Mouse (Mus musculus) stomach, postnatal 0 days (tissue): ENCODE data around the gene Rspo3.

Experiments
- CTCF ChIP-seq: IDR thresholded peaks from 2 replicates; pipeline ENCODE4 v1.5.1; 2016; ENCODE audit warnings: antibody characterized with exemption, low read depth, mild to moderate bottlenecking, moderate library complexity
- EP300 ChIP-seq: optimal IDR thresholded peaks from 2 replicates; pipeline ENCODE3; 2016; ENCODE audit warnings: antibody characterized with exemption

DNA sequence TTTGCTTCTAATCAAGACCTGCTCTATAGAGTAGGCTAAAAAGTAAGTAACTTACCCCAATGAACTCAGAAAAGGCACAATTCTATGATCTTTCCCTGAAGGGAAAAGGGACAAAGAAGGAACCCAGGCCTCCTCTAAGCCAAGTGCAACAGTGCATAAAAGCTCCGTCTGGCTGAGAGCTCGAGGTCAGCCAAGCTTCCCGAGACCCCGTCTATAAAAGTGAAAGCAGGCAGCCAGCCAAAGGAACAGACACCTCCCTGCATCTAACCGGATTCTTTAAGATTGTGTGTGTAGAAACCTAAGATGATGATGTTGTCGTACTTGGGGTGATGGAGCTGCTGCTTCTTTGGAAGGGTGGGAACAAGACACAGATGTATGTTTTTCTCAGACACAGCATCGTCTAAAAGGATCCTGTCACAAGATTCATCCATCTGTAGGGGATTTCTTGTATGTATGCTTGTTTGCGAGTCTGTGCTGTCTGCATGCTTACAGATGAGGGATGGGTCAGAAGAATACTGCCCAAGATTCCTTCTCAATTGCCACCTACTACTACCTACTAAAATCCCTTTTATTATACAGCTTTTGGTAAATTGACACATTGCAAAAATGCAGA, 132.9 kb downstream of the Rspo3 start:
- TF ChIP-seq CTCF (no peak), EP300 (no peak)
